Mouse (Mus musculus): ENCODE data around the gene Lrp1. TPM values are rescaled to one million over a fixed set of nuclear protein-coding genes. Genes with fewer than 3 reads are reported as not detected.

Gene Lrp1
- total and polyA plus RNA-seq, 3 experiments, result 0.39 to 0.42 TPM; not detected in 1

- Histone ChIP-seq H3K9me3 (replicated peaks; ENCODE audit: insufficient read depth, low read length) (no peaks in the 10 kb centered on the region), H3K27me3 (ENCODE audit: control insufficient read depth in 1 of 2, insufficient read depth in 2 of 2, low read length in 2 of 2) (peaks cover 4% of the 10 kb centered on the region in 2 experiments), H3K36me3 (ENCODE audit: control insufficient read depth in 1 of 2, insufficient read depth in 2 of 2, low read length in 2 of 2) (no peaks in the 10 kb centered on the region), H3K4me3 (ENCODE audit: control insufficient read depth in 1 of 2, insufficient read depth in 1 of 2, low read depth in 2 of 2, low read length in 2 of 2) (no peak overlapping the region), H3K9ac (ENCODE audit: control insufficient read depth, low read depth, low read length, poor library complexity, severe bottlenecking) (no peak overlapping the region), H3K79me2 (ENCODE audit: control insufficient read depth, insufficient read depth, low read length, poor library complexity) (no peaks in the 10 kb centered on the region), H3K27ac (ENCODE audit: control insufficient read depth, low read depth, low read length) (no peak overlapping the region), H3K4me1 (ENCODE audit: control insufficient read depth in 1 of 2, insufficient read depth in 2 of 2, low read length in 2 of 2) (no peaks in the 10 kb centered on the region)
- TF ChIP-seq GATA1 (IDR thresholded peaks at IDR 0.05; ENCODE audit: low read depth, low read length) (no peak), JUND (IDR thresholded peaks at IDR 0.05; ENCODE audit: low read depth, low read length) (no peak), SMC3 (IDR thresholded peaks at IDR 0.05; ENCODE audit: low read depth, low read length) (no peak), POLR2AphosphoS2 (IDR thresholded peaks at IDR 0.05; ENCODE audit: low read length) (no peak), MXI1 (IDR thresholded peaks at IDR 0.05; ENCODE audit: low read depth, low read length) (no peak), POLR2A (IDR thresholded peaks at IDR 0.05; ENCODE audit: control insufficient read depth in 1 of 2, insufficient read depth in 1 of 2, low read depth in 1 of 2, low read length in 2 of 2, poor library complexity in 1 of 2) (no peak), POLR2AphosphoS5 (IDR thresholded peaks at IDR 0.05; ENCODE audit: borderline replicate concordance, low read depth, low read length) (no peak), NRF1 (IDR thresholded peaks at IDR 0.05; ENCODE audit: insufficient read depth, low read depth, low read length, poor library complexity, severe bottlenecking) (no peak), E2F4 (IDR thresholded peaks at IDR 0.05; ENCODE audit: borderline replicate concordance, low read depth, low read length) (no peak), USF1 (IDR thresholded peaks at IDR 0.05; ENCODE audit: low read depth, low read length) (no peak), ZKSCAN1 (IDR thresholded peaks at IDR 0.05; ENCODE audit: low read depth, low read length) (no peak), BHLHE40 (IDR thresholded peaks at IDR 0.05; ENCODE audit: borderline replicate concordance, low read depth, low read length) (no peak), MAZ (IDR thresholded peaks at IDR 0.05; ENCODE audit: low read depth, low read length) (no peak), MAFK (IDR thresholded peaks at IDR 0.05; ENCODE audit: borderline replicate concordance, low read depth, low read length) (no peak)
- no peak for DNase-seq (ENCODE audit: low read depth, low spot score)
Observed at GRCm38 (mm10) chr10:127631261-127632214, 10.6 kb upstream of the Lrp1 start.

GRCm38 (mm10) chr10:127626433-127626832 lies 5.5 kb upstream of the Lrp1 start:
- TF ChIP-seq UBTF (IDR thresholded peaks at IDR 0.05; ENCODE audit: borderline replicate concordance, insufficient read depth, low read depth, low read length) (no peak), MYC (IDR thresholded peaks at IDR 0.05; ENCODE audit: low read depth, low read length) (no peak), ZC3H11A (IDR thresholded peaks at IDR 0.05; ENCODE audit: low read depth, low read length) (0 out of 2 replicates have a peak, but pooled peaks have one; percentile 17), MAZ (IDR thresholded peaks at IDR 0.05; ENCODE audit: low read depth, low read length) (no peak), SMC3 (IDR thresholded peaks at IDR 0.05; ENCODE audit: low read depth, low read length) (peak; percentile 52), MXI1 (IDR thresholded peaks at IDR 0.05; ENCODE audit: low read depth, low read length) (no peak), ELF1 (IDR thresholded peaks at IDR 0.05; ENCODE audit: low read depth, low read length) (no peak), RAD21 (IDR thresholded peaks at IDR 0.05; ENCODE audit: low read depth, low read length) (peak; percentile 24), ZKSCAN1 (IDR thresholded peaks at IDR 0.05; ENCODE audit: low read depth, low read length) (no peak), CTCF (IDR thresholded peaks at IDR 0.05 in 2 of 3, conservative IDR thresholded peaks at IDR 0.05 in 1 of 3; ENCODE audit: control insufficient read depth in 1 of 3, insufficient read depth in 1 of 3, low read depth in 2 of 3, low read length in 3 of 3, poor library complexity in 1 of 3, severe bottlenecking in 1 of 3) (peak; percentile 50 to 60 (median 55))
- Histone ChIP-seq H3K79me2 (ENCODE audit: control insufficient read depth, insufficient read depth, low read length, poor library complexity) (no peaks in the 10 kb centered on the region), H3K9me3 (replicated peaks; ENCODE audit: insufficient read depth, low read length) (no peaks in the 10 kb centered on the region), H3K4me1 (ENCODE audit: control insufficient read depth in 1 of 2, insufficient read depth in 2 of 2, low read length in 2 of 2) (no peaks in the 10 kb centered on the region), H3K27ac (ENCODE audit: control insufficient read depth, low read depth, low read length) (no peak overlapping the region), H3K27me3 (ENCODE audit: control insufficient read depth in 1 of 2, insufficient read depth in 2 of 2, low read length in 2 of 2) (peaks cover 0 to 3% of the 10 kb centered on the region in 2 experiments; a peak in 3 of 4 replicates), H3K4me3 (ENCODE audit: control insufficient read depth in 1 of 2, insufficient read depth in 1 of 2, low read depth in 2 of 2, low read length in 2 of 2) (no peak overlapping the region), H3K9ac (ENCODE audit: control insufficient read depth, low read depth, low read length, poor library complexity, severe bottlenecking) (no peak overlapping the region), H3K36me3 (ENCODE audit: control insufficient read depth in 1 of 2, insufficient read depth in 2 of 2, low read length in 2 of 2) (no peaks in the 10 kb centered on the region)
- DNase-seq (ENCODE audit: low read depth, low spot score), result peak; percentile 40

Data from MEL (cell line).